Mouse (Mus musculus): ENCODE data around the gene Ppp1r3e.

Gene Ppp1r3e

GRCm38 (mm10) chr14:54877048-54877715 is at the start of gene Ppp1r3e:
Gene Ppp1r3e (minus strand): TSS chr14:54877550.
- peak; percentile 66 for DNase-seq (ENCODE audit: low spot score)

GRCm38 (mm10) chr14:54926401-54927158 is 49.2 kb upstream of the Ppp1r3e start:
- peak; percentile 65 for DNase-seq (ENCODE audit: low spot score)

- DNase-seq (ENCODE audit: low spot score), result peak; percentile 60
Observed at GRCm38 (mm10) chr14:54925349-54926342, 48.3 kb upstream of the Ppp1r3e start, which contains the start of gene Efs. Gene Efs (minus strand): TSS chr14:54926126.

GRCm38 (mm10) chr14:54924641-54925348 is 47.4 kb upstream of the Ppp1r3e start:
- DNase-seq (ENCODE audit: low spot score), result peak; percentile 66

GRCm38 (mm10) chr14:54920076-54920685 is 42.8 kb upstream of the Ppp1r3e start:
- DNase-seq (ENCODE audit: low spot score), result no peak

GRCm38 (mm10) chr14:54913343-54913742 is 36.0 kb upstream of the Ppp1r3e start:
- no peak for DNase-seq (ENCODE audit: low spot score)

GRCm38 (mm10) chr14:54912886-54913285 is 35.5 kb upstream of the Ppp1r3e start, which contains the start of gene Slc22a17:
Gene Slc22a17 (minus strand): TSS chr14:54913132.
- peak; percentile 61 for DNase-seq (ENCODE audit: low spot score)

GRCm38 (mm10) chr14:54912109-54912850 is 34.9 kb upstream of the Ppp1r3e start:
- DNase-seq (ENCODE audit: low spot score), result no peak

- no peak for DNase-seq (ENCODE audit: low spot score)
Observed at GRCm38 (mm10) chr14:54908682-54909081, 31.3 kb upstream of the Ppp1r3e start.

- DNase-seq (ENCODE audit: low spot score), result no peak
Observed at GRCm38 (mm10) chr14:54903641-54904040, 26.3 kb upstream of the Ppp1r3e start.

- DNase-seq (ENCODE audit: low spot score), result peak; percentile 51
Observed at GRCm38 (mm10) chr14:54900383-54900782, 23.0 kb upstream of the Ppp1r3e start.

- no peak for DNase-seq (ENCODE audit: low spot score)
Observed at GRCm38 (mm10) chr14:54897445-54897844, 20.1 kb upstream of the Ppp1r3e start.

GRCm38 (mm10) chr14:54894296-54895151 is 17.2 kb upstream of the Ppp1r3e start:
- peak; percentile 63 for DNase-seq (ENCODE audit: low spot score)

GRCm38 (mm10) chr14:54893651-54894181 is 16.4 kb upstream of the Ppp1r3e start:
- DNase-seq (ENCODE audit: low spot score), result peak; percentile 91

- no peak for DNase-seq (ENCODE audit: low spot score)
Observed at GRCm38 (mm10) chr14:54892200-54892599, 14.8 kb upstream of the Ppp1r3e start, which contains the start of gene Pabpn1. Gene Pabpn1 (plus strand): TSS chr14:54892500.

- no peak for DNase-seq (ENCODE audit: low spot score)
Observed at GRCm38 (mm10) chr14:54885309-54885708, 8.0 kb upstream of the Ppp1r3e start.

- no peak for DNase-seq (ENCODE audit: low spot score)
Observed at GRCm38 (mm10) chr14:54884022-54884712, 6.8 kb upstream of the Ppp1r3e start.
